Mouse (Mus musculus) ovary, postnatal 10 days (tissue): ENCODE measurements at regions not wholly inside any gene's neighbourhood (a gene's known extent, or its start where the extent isn't known, plus 50 kb on each side); places are given as distances from the start of the nearest gene placed in this dataset.
A peak's percentile ranks its signal among the peaks of the same experiment; 100 is the strongest.

Experiments
- DNase-seq: peaks from one replicate; pipeline ENCODE4 v3.0.0; 2022; ENCODE audit warnings: low spot score

- no peak for DNase-seq
Observed at GRCm38 (mm10) chr3:118494611-118495010, 67.3 kb upstream of the Dpyd start.

- peak; percentile 2 for DNase-seq
Observed at GRCm38 (mm10) chr3:118500234-118500633, 61.7 kb upstream of the Dpyd start.

- no peak for DNase-seq
Observed at GRCm38 (mm10) chr3:118507582-118508237, 54.2 kb upstream of the Dpyd start.

GRCm38 (mm10) chr3:118510837-118511236, 51.1 kb upstream of the Dpyd start:
- DNase-seq, result no peak

GRCm38 (mm10) chr3:118511969-118512368, 50.0 kb upstream of the Dpyd start:
- no peak for DNase-seq
